Mouse (Mus musculus) T-helper 17 cell (primary cell): ENCODE measurements around the gene Col28a1.

Source experiments
- in situ Hi-C, 2 experiments: fragments of 300-600 bp; cut with MboI, MseI; formaldehyde crosslinking; loops; 1 replicate in 1 of 2; 2 replicates in 1 of 2; pipeline ENCODE4 v1.15.1; 2025; ENCODE audit warnings: high pct_unique_total_duplicates in 2 of 2

The Col28a1 gene

DNA sequence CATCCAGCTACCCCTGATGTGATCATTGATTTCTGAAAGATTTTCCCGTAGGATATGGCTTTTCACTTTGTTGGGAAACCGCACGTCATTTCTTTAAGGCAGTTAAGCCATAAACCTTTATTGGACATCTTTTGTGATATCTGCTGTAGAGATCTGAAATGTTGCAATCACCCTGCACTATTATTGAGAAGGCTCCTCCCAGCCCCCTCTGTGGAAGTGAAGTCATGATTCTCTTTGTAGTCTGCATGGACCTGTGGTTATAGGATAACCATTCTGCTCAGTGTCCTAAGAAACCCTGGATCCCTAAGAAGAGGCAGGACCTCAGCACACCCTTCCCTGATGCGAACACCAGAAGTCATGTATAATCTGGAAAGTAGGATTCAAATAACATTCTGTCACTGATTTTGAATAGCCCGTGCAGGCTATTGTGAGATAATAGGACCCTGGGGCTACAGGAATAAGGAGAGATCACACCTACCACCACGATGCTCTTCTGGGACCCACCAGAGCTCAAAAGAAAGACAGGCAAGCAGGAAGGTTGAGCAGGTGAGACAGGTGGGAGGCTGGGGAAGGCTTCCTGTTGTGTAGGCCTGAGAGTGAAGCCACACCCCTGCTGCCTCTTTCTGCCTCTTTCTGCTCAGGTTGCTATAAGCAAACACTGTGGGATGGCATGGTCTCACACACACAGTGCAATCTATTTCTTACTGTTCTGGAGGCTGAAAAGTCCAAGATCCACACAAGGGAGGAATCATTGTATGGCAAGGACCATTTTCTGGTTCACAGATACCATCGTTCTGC lies 166.9 kb downstream of the Col28a1 start:
- in situ Hi-C loops, result no loop called here

DNA sequence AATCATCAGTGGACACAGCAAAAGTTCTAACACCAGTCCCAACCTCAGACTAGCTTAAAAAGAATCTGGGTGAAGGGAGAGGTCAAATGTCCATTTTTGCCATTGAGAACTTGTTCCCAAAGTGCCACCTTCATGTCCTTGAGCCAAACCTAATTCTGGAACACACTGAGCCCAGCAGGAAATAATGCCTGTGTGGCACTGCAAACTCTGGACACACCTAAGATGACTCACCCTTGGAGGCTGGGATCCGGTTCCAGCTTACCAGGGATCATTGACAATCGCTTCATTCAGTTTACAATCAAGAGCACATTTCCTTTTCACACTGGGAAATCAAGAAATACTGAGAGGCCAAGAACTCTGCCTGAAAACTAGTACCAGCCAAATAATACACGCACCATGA lies 168.9 kb downstream of the Col28a1 start:
- in situ Hi-C loops, result no loop called here

- in situ Hi-C loops, result no loop called here
Observed at GRCm38 (mm10) chr6:7994736-7995135, 197.7 kb downstream of the Col28a1 start.

GRCm38 (mm10) chr6:7983646-7983979 lies 208.8 kb downstream of the Col28a1 start:
- in situ Hi-C loops, result loop anchor here (5.0 to 10.0 kb wide), 2 partner anchors 249 to 251 kb away; no protein-coding TSS in a partner anchor

DNA sequence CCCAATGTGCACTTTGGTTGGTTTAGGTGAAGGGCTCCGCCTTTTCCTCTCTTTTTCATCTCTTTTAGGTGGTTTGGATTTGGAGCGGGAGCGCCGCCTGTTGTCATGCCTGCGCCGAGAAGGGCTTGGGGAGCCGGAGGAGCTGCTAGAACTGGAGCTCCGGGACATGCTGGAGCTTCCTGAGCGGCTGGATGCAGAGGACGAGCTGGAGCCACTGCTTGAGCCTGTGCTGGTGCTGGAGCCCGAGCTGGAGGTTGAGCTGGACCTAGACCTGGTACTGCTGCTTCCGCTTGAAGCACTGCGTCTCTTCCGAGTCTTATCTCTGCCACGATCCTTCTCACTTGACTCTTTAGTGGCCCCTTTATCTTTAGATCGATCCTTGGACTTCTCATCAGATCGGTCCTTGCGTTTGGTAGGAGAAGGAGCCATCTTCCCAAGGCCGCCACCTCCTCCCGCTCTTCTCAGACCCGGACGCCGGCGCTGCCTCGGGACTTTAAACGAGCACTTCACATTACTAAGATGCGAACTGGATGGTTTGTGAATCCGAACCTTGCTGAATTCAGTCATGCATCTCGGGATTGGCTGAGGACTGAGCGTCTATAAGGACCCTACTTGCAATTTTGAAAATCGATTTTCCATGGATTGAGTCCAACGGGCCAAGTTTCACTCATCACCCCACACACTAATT lies 209.3 kb downstream of the Col28a1 start:
- in situ Hi-C loops, result loop anchor here (5.0 to 10.0 kb wide), 2 partner anchors 248 to 251 kb away; no protein-coding TSS in a partner anchor

DNA sequence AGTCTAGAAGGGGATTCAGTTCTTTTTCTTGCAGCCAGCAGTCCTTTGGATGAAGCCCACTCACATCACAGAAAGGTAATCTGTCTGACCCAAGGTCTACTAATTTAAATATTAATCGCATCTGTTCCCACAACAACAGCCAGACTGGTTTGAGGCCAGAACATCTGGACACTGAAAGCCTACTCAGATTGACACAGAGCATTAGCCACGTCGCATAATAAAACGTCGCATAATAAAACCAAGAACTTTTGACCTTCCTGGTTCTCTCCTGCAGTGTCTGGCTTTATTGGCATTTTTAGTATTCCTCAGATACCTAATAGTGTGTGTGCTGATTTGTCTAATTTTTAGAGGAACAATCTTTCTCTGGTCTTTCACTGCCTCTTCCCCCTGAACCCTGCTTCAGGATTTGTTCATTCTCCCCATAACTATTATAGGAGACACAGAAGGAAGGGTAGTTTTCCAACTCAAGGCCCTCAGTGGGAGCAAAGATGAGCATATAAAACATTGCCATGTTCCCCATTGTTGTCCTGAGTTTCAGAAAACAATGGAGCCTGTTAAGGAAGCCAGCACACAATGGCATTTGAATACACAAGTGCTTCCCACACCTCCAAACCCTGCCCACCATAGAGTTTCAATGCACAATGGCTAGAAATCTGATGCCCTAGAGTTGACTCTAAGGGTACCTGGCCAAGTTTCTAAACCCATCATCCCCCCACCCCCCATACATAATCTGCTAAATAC lies 221.2 kb downstream of the Col28a1 start:
- in situ Hi-C loops, result no loop called here

GRCm38 (mm10) chr6:7969376-7969775 lies 223.0 kb downstream of the Col28a1 start:
- in situ Hi-C loops, result no loop called here

DNA sequence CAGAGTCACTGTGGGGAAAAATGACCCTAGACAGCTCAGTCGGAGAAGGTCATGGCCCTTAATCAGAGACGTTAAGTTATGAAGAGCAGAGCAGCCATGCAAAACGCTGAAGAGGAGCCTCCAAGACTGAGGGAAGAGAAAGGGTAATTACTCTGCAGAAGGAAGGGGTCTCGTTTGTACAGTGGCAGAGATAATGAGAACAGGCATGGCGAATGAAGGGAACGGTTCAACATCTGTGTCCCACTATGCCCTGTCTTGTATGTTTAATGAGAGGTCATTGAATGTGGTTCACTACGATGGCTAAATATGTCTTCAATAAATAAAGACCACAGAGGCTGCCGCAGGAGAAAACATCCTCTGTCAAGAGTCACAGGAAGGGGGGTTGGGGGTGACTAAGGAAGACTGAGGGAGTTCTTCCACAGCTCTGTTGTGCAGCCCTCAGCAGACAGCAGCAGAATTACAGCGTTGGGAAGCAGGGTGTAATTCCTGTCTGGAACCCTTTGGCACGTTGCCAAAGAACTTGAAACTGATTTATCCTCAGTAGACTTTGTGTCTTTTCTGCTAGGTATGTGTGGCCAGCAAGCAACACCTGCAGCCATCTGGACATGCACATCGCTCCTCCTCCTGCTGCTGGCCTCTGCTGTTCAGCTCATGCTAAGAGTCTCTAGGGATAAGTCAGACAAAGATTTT lies 226.4 kb downstream of the Col28a1 start:
- in situ Hi-C loops, result no loop called here

GRCm38 (mm10) chr6:7962749-7963148 lies 229.7 kb downstream of the Col28a1 start:
- in situ Hi-C loops, result no loop called here

- in situ Hi-C loops, result no loop called here
Observed at GRCm38 (mm10) chr6:7952208-7952607, 240.2 kb downstream of the Col28a1 start.

DNA sequence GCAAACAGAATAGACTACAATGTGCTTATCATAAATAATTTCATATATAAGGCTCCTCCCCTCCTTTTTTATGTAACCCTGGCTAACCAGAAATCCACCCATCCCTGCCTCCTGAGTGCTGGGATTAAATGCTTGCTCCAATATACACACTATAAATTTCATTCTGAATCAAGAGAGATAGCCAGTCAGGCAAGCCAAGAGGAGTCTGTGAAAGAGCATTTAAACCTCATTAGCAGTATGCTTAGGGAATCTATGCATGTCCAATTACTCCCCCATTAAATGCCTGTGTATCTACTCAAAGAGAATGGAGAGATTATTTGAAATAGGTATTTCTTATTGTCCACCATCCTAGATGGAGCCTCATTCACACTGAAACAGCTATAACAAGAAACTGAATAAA lies 240.6 kb downstream of the Col28a1 start:
- in situ Hi-C loops, result no loop called here
